Mouse (Mus musculus) heart, postnatal 0 days (tissue): ENCODE data around the gene Klf13.

Experiments used
- CTCF ChIP-seq: IDR thresholded peaks from 2 replicates; pipeline ENCODE4 v1.5.1; 2016; ENCODE audit warnings: antibody characterized with exemption, control low read depth, low read depth
- EP300 ChIP-seq: IDR thresholded peaks from 2 replicates; pipeline ENCODE4 v1.6.1; 2016; ENCODE audit warnings: antibody characterized with exemption, low read depth

- no peak; the same call in 1 of the 2 replicates for TF ChIP-seq CTCF
- peak; percentile 96 for TF ChIP-seq EP300
Measured at GRCm38 (mm10) chr7:63911383-63912233, 27.1 kb downstream of the Klf13 start.
